Mouse (Mus musculus) cerebellum, adult 9-11 months (tissue): Measurements from ENCODE around the gene Pkd1l1.
A peak's percentile ranks its signal among the peaks of the same experiment; 100 is the strongest.

Experiments
- DNase-seq: peaks from one replicate; pipeline ENCODE4 v3.0.0; 2022

Pkd1l1 gene

DNA sequence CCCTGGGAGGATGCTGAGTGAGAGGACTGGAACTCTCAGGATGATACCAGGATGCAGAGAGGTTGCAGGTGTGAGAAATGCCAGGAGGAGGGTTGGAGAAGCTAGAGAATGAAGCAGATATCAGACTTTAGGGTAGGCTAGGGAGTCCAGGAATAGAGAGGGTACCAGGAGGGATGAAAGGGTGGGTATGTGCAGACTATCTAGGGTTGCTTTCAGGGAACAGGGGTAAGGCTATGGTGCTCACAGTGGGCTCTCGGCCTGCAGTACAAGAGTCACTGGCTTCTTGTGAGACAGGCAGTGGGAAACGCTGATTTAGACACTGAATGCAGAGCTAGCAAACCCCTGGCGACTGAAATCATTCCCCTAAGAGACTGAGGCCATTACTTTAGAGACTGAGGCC is at the start of gene Pkd1l1:
Pkd1l1 (minus strand) TSS at position 101 of the 400 bp plus-strand sequence.
- DNase-seq, result no peak

DNA sequence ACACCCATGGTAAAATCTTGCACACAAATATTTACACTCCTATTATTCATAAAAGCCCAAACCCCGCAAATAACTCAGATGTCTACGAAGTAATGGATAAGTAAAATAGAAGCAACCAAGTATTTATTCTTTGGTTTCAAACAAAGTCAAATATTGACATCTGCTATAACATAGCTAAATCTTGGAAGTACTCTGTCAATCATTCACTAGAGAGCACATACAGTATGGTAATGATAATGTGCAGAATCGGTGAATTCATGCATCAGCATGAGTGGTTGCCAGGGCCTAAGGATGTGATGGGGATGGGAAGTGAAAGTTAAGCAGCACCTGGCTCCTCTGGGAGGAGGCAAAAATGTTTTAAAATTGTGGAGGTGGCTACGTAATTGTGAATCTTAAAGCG is 47.1 kb upstream of the Pkd1l1 start:
- no peak for DNase-seq

DNA sequence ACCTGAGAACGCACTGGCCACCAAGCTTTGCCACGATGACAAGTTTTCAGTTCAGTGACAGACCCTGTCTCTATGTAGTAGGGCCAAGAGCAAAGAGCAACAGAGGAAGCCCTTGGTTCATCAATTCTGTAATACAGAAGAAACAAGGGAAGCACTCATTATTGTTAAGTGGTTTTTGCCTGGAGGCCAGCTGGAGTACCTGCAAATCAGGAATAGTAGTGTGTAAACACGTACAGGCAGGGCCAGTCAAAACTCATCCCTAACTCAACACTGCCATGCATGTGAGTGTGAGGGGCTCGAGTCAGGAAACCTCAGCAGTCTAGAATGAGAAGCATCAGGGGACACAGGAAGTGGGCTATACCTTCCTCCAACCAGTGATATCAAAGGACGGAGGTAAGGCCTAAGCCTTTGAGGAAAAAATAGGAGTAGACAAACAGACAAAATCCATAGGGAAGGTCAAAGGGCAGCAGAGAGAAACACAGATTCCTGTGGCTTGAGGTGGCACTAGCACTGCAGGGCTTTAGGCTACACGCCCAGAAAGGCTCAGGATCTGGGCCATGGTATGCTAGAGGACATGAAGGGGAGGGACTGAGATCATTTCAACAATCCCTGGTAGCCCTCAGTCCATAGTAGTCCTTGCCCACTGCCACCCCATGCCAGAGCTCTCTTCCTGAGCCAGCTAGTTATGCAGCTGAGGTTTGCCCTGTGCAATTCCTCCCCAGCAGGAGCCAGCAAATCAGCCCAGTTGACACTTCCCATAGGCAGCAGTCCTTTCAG is 45.6 kb upstream of the Pkd1l1 start:
- no peak for DNase-seq

DNA sequence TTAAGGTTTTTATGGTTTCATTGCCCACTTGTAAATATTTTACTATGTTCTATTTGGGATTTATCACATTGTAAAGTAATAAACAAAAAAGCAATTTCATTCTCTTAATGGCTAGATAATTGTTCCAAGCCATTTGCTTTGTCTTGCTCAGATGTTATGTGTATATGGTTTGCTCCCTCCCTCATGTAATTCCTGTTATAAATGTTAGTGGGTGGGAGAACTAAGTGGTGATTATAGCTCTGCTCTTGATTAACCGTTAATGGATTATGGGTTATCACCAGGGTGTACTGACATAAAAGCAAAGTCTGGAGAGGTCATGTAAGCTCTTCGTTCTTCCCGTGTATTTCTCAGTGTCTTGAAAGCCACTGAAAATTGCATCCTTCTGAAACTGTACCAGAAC is 41.7 kb upstream of the Pkd1l1 start:
- DNase-seq, result no peak

DNA sequence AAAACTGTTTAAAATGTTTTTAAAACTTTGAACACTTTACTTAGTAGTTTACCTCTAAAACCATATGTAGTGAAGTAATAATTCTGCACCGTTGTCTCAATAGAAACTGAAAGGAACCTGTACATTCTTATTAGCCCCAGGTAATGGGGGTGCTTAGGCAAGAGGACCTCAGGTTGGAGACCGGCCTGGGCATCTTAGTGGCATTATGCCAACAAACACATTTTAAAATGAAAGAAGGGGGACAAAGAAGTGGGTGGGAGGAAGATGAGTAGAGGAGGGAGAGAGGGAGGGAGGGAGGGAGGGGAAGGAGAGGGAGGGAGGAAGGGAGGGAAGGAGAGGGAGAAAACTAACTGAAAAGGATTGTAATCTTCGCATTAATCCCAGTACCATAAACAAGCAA is 38.3 kb upstream of the Pkd1l1 start:
- peak; percentile 45 for DNase-seq

DNA sequence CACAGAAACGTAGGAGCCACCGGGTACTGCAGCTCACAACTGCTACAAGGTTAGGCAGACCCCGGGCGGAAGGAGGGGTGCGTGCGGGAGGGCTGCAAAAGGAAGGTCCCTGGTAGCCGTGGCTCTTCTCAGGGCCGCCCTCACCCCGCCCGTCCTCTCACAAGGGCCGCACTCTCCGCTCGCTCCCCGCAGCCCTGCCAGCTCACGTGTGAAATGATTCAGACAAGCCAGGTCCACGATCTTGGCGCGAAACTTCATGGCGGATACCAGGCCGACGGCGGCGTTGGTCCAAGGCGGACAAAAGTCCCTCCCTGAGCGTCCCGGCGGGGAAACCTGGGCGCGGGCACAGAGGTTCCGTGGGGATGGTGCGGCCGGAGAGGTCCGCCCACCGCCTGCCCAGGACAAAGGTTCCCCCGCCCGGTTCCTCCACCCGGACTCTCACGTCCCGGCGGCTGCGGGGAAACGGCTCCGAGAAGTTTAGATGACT is 37.8 kb upstream of the Pkd1l1 start, which contains the start of gene Hus1:
Hus1 (minus strand) TSS at position 339 of the 487 bp plus-strand sequence.
- peak; percentile 87 for DNase-seq

DNA sequence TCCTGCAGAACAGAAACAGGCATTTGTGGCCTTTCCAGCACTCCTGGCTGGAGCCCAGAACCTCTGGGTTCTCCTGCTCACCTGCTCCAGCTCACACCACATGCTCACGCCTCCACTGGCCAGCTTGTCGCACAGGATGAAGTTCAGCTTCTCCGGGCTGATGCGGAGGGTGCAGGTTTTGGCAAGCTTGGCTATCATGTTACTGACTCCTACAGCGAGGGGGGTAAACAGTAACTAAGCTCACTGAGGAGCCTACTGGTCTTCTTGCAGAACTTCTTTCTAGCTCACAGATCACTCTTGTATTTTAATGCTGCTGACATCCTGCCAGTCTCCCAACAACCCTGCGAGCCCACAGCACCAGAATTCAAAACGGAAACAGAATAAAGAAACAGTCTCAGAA is 37.4 kb upstream of the Pkd1l1 start:
- DNase-seq, result peak; percentile 57

DNA sequence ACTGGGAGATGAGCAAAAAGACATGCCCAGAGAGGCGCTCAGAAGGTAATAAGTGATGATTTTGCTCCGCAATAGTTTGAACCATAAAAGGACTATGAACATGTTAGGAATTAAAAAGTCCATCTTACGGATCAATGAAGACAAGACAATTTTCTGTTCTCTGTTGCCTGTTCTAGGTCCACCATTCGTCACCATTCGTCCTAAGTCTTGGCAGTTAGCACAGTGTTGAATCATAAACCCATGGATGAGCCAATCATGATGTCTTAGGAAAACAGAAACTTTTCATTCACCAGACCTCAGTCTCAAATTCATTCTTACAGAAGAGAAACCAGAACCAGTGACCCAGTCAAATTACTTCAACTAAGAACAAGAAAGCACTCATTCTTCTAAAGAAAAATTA is 35.7 kb upstream of the Pkd1l1 start:
- DNase-seq, result no peak

DNA sequence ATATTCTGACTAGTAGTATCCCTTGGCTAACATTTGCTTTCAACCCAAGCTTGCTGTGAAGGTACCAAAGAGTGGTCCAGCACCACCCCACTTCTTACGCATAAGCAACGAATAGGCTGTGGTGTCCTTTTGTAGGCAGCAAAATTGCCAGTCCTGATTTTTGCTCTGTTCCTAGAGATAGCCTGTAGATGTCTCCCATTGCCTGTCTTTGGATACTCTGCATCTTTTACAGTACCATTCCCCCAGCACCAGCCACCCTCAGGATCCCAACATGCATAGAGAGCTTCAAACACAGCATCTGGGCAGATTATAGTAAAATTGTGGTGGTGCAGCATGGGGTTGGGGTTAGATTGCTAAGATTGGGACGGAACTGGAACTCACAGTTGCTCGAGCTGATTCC is 15.0 kb upstream of the Pkd1l1 start:
- DNase-seq, result no peak

DNA sequence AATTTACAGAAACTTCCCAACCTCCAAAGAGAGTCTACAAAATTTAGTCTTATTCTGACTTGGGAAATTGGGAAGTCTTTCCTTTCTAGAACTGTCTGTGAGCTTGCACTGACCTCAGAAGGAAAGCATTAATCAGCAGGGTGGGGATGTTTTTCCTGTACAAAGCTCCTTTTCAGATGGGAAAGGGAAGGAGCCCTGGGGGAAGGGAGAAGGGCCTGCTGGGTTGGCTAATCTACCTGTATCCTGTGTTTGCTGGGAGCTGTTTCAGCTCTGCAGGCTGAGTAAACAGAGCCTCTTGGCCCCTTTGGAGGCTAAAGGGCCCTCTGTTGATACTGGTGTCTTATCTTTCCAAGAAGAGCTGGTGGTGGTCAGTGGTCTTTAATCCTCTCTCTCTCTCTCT is 13.0 kb upstream of the Pkd1l1 start:
- no peak for DNase-seq

DNA sequence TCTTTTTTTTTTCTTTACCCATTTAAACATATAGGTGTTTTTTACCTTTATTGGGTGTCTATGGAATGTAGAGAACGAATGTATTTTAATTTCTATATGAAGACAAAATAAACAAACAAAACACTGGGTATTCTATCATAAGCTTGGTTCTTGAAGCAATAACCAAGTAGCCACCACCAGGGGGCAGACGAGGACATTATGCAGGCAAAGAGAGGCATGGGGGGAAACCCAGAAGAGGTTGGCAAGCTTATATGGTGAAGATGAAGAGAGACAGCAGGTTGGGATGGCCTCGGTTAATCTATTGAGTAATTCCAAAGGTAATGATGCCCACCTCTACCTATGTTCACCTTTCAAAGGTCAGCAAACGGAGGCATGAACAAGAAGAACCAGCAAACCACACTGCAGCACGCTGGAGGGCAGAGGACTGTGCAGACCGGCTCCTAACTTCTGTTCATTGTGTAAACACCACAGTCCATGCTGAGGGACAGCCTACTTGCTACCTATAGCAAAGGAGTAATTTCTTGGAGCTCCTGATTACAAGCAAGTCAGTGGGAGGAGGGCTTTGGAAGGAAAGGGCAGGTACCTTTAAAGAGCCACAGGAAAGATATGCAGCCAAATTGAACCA is 10.3 kb upstream of the Pkd1l1 start:
- peak; percentile 42 for DNase-seq

DNA sequence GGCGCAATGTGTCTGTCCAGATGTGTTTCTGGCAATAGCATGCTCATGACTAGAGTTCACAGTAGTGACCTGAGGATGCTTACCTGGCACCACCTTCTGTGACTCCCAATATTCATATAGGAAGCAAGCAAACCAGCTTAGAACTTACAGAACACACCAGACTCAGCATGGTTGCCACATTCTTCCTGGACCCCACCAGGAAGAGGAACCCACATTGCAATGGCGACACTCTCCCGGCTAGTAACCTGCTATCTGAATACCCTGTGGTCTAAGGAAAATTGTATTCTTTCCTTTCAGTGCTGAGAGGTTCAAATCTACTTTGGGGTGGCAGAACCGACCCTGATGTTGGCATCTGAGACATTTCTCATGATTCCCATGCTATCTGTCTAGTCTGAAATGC is 5.1 kb upstream of the Pkd1l1 start:
- no peak for DNase-seq

DNA sequence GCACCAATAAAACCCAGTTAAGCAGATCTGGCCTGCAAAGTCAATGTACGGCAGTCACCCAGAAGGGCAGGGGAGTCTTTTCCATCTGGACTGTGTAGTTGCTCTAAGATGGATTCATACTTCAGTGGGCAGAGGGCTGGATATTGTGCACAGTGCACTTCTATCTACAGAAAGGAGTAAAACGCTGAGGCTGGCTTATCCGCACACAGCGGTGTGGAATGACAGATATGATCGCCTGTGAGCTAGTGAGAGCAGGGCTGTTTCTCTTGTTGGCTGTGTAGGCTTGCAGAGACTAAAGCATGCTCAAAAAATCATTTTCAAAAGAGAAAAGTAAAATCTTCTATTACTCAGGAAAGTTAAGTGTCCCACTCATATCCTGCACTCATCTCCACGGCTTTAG is 973 bp downstream of the Pkd1l1 start:
- DNase-seq, result no peak

DNA sequence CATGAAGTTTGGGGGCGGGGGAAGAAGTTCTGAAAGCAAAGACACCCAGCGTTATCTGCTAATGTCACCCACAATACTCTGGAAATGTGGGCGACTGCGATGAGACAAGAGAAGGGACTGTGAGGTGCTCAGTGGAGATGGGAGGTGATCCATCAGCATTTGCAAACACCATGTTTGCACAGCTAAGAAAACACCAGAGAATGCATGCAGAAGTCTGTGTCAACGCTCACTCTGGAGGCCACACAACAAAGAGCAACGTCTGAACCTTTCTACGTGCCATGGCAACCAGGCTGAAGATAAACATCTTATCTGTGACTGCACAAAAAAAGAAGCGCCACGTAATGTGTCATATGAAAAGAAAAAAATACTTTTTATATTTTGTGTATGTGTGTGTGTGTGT is 2.6 kb downstream of the Pkd1l1 start:
- DNase-seq, result no peak

DNA sequence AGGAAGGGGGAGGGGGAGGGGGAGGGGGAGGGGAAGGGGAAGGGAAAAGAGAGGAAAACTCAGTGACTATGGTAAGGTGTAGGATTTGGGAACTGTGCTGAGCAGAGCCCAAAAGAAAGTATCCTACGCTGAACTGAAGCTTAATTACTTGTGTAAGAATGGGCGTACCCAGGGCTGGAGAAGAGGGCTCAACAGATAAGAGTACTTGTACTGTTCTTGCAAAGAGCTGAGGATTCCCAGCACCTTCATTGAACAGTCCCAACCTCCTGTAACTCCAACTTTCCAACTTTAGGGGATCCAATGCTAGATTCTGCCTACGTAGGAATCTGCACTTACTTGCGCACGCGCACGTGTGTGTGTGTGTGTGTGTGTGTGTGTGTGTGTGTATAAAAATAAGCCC is 5.0 kb downstream of the Pkd1l1 start:
- no peak for DNase-seq

DNA sequence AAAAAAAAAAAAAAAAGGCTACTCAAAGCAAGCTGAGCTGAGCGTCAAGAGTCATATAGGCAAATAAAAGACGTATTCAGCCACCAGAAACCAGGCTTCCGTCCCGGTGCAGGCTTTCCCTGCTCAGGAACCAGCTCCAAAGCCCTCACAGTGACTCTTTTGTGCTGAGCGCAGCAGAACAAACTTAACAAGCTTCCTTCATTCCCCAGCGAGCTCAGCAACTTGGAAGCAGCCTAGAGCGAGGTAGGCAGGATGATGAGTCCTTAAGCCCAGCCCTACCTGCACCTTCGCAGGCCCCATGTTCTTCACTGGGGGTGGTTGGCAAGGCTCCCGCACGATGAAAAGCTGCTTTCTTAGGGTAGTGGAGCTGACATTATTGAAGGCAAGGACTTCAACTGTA is 14.5 kb downstream of the Pkd1l1 start:
- peak; percentile 7 for DNase-seq

DNA sequence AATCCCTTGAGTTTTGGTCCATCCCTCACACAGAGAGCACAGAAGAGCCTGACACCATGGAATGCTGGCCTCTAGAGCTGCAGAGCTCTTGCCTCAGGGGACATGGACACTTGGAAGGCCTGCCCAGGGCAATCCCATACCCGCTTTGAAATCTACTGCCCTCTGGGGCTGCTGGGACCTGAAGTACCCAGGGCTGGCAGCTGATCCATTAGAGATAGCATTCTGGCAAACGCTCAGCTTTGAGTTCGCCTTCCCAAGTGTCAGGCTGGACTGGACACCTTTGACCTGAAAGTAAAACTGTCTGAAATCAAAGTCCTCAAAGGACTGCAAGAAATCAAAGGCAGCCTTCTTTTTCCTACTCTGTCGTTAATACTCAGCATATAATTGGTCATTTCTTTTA is 15.0 kb downstream of the Pkd1l1 start:
- no peak for DNase-seq

DNA sequence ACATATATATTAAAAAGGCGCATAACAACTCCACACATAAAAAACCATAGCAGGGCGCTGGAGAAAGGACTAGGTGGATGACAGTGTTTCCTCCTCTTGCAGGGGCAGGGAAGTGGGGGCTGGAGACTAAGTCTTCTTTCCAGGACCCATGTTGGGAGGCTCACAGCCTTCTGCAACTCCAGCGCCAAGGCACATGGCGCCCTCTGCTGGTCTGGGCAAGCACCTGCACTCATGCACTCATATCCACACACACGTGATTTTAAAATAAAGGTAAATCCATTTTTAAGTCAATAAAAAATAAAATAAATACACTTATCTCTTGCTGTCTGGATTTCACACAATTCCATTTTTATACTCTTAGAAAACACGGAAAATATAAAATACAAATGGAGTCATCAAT is 16.0 kb downstream of the Pkd1l1 start:
- DNase-seq, result no peak

DNA sequence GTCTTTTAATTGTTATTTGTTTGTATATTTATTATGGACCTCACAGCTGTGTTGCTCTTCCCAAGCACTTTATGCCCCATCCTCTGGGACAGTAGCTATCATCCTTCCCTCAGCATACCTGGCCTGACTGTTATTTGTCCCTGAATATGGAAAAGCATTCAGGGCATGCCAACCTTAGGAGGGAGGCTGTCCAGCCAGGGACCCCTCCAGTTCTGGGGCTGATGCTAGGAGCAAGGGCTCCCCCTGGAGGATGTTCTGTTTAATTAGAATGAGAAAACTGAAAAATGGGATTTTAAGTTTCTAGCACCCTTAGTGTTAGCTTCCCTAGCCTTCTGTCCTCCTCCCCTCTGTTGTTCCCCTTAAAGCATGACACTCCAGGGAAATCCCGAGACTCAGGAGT is 17.4 kb downstream of the Pkd1l1 start:
- no peak for DNase-seq

DNA sequence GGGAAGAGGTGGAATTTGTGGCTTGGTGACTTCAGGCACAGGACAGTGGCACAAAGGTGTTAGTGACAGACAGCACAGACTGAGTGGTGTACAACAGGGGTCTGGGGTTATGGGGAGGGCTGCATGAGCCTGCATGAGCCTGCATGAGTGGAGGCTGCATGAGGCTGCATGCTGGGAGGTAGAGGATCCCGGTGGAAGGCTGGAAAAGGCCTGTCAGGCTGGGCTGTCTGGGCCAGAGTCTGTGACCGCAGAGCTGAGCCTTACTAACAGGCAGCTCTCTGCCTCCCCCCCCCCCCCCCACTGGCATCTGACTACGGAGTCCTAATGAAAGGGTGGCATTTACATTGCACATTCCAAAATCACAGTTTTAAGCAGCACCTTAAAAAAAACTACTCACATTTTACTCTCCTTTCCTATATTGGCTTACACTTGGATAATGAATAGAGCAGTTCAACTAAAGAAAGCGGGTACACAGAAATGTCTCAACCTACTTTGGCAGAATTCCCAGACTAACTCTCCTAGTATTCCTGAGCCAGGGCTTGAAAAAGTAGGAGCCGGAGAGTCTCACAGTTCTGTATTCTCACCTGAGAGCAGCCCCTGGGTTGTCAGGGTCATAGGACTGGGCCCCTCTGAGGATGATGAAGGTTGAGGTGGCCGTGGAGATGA is 23.2 kb downstream of the Pkd1l1 start:
- no peak for DNase-seq

DNA sequence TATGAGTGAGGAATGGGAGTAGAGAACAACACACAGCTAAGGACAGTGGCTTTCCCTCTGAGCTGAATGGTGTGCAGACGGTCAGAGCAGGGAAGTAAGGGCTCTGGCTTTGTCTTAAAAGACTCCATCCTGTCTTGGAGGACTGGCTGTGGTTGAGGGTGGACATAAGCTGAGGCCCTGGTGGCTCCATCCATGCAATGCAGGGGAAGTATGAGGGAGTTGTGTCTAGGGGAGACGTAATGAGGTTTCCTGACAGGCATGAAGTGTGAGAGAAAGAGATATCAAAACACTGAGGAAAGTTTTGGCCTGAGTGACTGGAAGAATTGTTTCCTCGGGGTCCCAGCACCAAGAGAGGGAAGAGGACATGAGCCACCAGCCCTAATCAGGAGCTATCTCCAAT is 24.2 kb downstream of the Pkd1l1 start:
- DNase-seq, result no peak

DNA sequence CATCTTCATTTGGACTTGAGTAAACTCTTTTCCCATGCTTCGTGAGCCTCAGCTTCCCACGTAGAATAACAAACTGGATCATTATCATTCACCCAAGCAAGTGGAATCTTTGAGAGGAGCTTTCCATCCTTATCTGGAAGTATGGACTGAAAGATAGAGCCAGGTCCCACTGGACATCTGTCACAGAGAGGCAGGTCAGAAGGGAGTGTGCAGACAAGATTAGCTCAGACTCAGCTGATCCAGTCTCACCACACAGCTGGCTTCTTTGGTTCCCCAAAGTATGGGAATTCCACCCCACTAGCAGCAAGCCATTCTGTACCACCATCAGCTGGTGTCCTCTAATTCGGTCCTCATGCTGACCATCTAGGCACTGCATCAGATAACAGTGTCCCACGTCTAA is 29.0 kb downstream of the Pkd1l1 start:
- DNase-seq, result no peak

DNA sequence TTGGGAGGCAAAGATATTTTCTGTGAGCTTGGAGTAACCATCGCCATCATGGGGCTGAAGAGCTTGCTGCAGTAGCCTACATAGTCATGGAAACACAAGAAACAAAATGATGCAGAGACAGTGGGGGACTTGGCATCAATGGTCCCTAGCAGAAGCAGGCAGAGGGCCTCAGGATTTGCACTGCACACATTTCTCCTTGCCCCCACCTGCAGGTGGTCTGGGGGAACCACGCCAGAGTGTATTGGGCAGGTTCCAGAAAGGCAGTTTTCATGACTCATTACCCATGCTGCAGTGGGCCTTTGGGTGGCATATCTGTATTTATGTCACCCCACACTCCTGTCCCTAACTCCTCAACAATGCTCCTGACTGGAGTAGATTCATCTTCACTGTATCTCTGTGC is 30.6 kb downstream of the Pkd1l1 start:
- no peak for DNase-seq
